Mouse (Mus musculus) E14TG2a.4 (cell line): Measurements from ENCODE around the gene Kremen2.

ENCODE experiments used
- H3K27me3 ChIP-seq: 2 replicates; pipeline ENCODE4 v1.6.1; 2014; ENCODE audit warnings: low read length, control low read depth; ENCODE audit not compliant: insufficient read depth
- H3K36me3 ChIP-seq: 2 replicates; pipeline ENCODE4 v1.6.1; 2014; ENCODE audit warnings: low read length, control low read depth; ENCODE audit not compliant: insufficient read depth
- H3K4me1 ChIP-seq: replicated peaks from 2 replicates; pipeline ENCODE4 v1.6.1; 2014; ENCODE audit warnings: low read depth, low read length, control low read depth
- H3K4me3 ChIP-seq: replicated peaks from 2 replicates; pipeline ENCODE4 v1.5.1; 2014; ENCODE audit warnings: mild to moderate bottlenecking, low read length
- H3K9me3 ChIP-seq: 2 replicates; pipeline ENCODE4 v1.6.1; 2014; ENCODE audit warnings: low read length, control low read depth
- CTCF ChIP-seq: conservative IDR thresholded peaks from 2 replicates; pipeline ENCODE4 v1.5.1; 2014; ENCODE audit warnings: low read length
- NANOG ChIP-seq: IDR thresholded peaks from 2 replicates; pipeline ENCODE4 v1.6.1; 2014; ENCODE audit warnings: borderline replicate concordance, low read length, mixed read lengths
- POU5F1 ChIP-seq: IDR thresholded peaks from 2 replicates; pipeline ENCODE4 v1.6.1; 2014; ENCODE audit warnings: low read length, borderline replicate concordance

Gene Kremen2

DNA sequence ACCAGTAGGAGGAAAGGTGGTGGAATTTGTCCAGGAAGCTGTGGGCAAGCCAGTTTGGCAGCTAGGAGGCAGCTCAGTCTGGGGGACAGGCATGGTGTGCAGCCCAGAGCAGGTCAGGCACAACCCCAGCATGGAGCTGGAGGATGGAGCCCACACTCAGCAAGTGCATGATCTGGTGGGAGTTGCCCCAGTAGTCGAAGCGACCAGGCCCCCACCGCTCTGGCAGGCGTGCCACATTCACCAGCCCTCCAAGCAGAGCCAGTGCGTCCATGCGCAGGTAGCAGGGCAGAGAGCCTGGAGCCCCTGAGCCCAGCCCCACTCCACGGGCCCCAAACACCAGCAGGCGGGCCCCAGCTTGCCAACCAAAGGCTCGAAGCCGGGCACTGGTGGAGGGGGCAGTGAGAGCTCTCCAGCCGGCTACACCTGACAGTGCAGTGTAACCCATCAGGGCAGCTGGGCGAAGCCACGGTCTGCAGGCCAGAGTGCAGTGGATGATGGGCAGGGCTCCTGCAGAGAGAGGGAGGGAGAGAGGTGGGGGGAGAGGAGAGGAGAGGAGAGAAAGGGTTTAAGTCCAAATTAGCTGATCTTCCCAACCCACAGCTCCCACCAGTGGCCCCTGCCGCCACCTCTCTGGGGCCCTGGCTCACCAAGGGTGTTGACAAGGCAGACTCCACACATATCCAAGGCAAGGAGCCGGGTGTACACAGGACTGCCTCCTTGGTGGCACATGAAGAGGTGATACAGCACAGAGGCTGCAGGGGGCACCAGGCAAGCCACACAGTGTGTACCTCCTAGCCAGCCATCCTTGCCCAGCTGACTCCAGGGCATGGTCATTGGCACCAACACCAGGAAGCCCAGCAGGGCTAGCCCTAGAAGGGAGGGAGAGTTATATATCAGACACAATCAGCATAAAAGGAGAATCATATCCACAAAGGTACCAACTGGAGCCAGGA, 7.9 kb downstream of the Kremen2 start:
- Histone ChIP-seq H3K36me3 (peaks cover 42% of the 10 kb centered on the region), H3K4me3 (no peak overlapping the region), H3K27me3 (peaks cover 62% of the 10 kb centered on the region), H3K9me3 (no peaks in the 10 kb centered on the region), H3K4me1 (peaks cover 55% of the 10 kb centered on the region)
- no peak for TF ChIP-seq POU5F1
- TF ChIP-seq NANOG = no peak
- no peak for TF ChIP-seq CTCF

DNA sequence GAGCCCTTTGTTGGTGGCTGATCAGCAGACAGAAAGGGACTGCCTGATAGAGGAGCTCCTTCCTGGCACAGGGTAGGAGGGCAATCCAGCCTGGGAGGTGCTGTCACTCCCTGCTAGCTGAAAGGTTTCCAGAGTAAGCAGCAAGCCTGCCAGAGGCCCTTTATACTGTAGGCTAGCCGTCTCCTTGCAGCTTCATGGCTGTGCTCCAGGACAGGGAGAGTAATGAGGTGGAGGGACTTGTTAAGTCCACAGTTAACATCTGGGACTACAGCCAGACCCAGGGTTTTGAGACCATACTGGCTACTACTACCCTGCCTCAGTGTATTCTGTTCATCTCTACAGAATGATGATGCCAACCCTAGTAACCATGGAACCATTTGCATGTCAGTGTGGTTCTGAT, 11.3 kb downstream of the Kremen2 start:
- TF ChIP-seq CTCF = no peak
- no peak for TF ChIP-seq NANOG
- no peak for TF ChIP-seq POU5F1
- peaks cover 28% of the 10 kb centered on the region for H3K4me1 ChIP-seq

DNA sequence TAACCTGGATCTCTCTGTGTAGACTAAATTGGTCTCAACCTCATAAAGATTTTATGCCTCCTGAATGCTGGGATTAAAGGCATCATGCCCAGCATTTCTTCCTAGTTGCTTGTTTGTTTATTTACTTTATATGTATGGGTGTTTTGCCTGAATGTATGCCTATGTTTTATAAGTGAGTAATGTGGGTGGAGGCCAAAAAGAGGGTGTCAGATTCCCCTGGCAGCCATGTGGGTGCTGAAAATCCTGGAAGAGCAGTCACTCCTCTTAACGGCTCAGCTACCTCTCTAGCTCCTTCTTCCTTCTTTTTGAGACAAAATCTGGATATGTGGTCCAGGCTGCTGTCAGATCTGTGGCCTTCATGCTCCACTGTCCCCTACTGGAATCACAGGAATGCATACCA, 15.2 kb downstream of the Kremen2 start:
- Histone ChIP-seq H3K4me3 (no peak overlapping the region), H3K9me3 (no peaks in the 10 kb centered on the region), H3K4me1 (peaks cover 33% of the 10 kb centered on the region), H3K27me3 (peaks cover 3% of the 10 kb centered on the region; the same call in 1 of the 2 replicates), H3K36me3 (peaks cover 37% of the 10 kb centered on the region)
- no peak for TF ChIP-seq NANOG
- no peak for TF ChIP-seq CTCF
- no peak for TF ChIP-seq POU5F1

More for the DNA sequence above, 11.3 kb downstream of the Kremen2 start:
- peaks cover 53% of the 10 kb centered on the region for H3K36me3 ChIP-seq
- no peak overlapping the region for H3K4me3 ChIP-seq
- no peaks in the 10 kb centered on the region for H3K9me3 ChIP-seq
- peaks cover 29% of the 10 kb centered on the region for H3K27me3 ChIP-seq

DNA sequence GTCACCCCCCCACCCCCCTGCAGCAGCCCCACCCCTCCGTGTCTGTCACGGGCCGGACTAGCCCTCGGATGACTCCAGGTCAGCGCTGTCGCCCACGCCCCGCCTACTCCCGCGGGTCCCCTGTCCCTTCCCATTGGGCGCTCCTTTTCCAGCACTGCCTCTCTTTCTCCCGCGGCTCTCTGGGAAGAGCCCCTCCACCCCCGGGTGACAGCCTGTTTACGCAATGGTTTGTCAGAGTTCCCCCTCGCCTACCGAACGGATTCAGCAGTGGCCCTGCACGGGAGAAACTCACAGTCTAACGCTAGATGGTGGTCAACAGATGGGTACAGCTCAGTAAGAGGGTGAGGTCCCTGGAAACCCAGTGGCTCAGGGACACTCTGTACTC, 18.9 kb downstream of the Kremen2 start:
- peak overlapping the region; percentile 94 for H3K4me3 ChIP-seq

DNA sequence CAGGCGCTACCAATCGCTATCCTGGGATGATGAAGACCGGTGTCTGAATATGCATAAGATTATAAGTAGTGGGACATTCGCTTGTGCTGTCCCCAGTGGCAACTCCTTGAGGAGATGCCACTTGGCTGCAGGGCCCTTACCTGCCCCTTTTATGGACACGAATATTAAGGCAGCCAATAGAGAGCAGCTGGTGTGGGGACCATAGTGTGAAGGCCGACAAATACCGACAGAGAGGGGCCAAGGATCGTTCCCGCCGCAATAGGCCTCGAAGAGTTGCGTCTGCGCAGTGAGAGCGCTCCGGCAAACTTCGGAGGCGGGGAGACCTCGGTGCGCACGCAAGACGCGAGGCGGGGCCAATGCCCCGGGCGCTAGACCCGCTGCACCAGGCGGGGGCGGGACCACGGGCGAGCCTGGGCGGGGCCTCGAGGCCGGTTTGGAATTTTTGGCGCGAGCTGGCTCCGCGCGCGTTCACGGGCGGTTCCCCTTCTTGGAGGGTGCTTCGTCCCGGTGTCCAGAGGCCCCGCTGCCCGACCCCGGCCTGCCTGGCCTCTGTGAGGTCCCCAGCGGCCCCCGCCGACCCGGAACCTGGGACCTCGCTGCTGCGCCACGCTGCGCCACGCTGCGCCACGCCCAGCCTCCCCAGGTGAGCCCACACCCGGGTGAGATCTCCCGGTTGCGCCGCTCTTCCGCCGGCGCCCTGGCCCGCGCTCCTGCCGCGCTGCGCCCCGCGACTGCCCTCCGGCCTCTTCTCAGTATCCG, 19.5 kb downstream of the Kremen2 start, which contains the start of gene Pkmyt1:
Pkmyt1 (plus strand) TSS at position 338 of the 759 bp plus-strand sequence.
- Histone ChIP-seq H3K9me3 (no peaks in the 10 kb centered on the region), H3K4me3 (peak within 1 kb of the TSS; percentile 94), H3K27me3 (peaks cover 24% of the 10 kb centered on the region), H3K4me1 (peaks cover 33% of the 10 kb centered on the region), H3K36me3 (0 out of 2 replicates have a peak, but pooled peaks cover 2% of the 10 kb centered on the region)
- TF ChIP-seq CTCF (no peak), POU5F1 (no peak), NANOG (no peak)

More for the DNA sequence above, 18.9 kb downstream of the Kremen2 start:
- Histone ChIP-seq H3K27me3 (peaks cover 20% of the 10 kb centered on the region), H3K9me3 (no peaks in the 10 kb centered on the region), H3K4me1 (peaks cover 33% of the 10 kb centered on the region), H3K36me3 (0 out of 2 replicates have a peak, but pooled peaks cover 2% of the 10 kb centered on the region)
- TF ChIP-seq CTCF = no peak
- TF ChIP-seq NANOG = no peak
- TF ChIP-seq POU5F1 = no peak

DNA sequence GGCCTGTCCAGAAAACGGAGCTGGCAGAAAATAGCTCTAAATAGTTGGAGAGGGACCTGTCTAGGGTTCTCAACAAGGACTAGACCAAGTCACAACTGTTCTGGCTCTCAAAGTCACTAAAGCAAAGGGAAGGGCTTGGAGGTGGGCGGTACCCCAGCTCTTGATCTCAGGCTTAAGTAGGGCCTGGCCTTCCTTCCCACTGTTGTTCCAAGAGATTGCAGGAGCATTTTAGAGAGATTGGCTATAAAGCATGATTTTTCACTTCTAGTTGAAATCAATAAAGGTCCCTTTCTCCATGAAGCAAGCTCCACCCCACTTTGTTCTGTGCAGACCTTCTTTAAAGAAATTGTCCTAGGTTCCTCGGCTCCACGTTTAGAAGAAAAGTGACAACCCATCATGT, 20.2 kb downstream of the Kremen2 start:
- Histone ChIP-seq H3K9me3 (no peaks in the 10 kb centered on the region), H3K4me3 (peak overlapping the region; percentile 94)
- no peak for TF ChIP-seq CTCF
- TF ChIP-seq POU5F1 = no peak
- no peak for TF ChIP-seq NANOG

DNA sequence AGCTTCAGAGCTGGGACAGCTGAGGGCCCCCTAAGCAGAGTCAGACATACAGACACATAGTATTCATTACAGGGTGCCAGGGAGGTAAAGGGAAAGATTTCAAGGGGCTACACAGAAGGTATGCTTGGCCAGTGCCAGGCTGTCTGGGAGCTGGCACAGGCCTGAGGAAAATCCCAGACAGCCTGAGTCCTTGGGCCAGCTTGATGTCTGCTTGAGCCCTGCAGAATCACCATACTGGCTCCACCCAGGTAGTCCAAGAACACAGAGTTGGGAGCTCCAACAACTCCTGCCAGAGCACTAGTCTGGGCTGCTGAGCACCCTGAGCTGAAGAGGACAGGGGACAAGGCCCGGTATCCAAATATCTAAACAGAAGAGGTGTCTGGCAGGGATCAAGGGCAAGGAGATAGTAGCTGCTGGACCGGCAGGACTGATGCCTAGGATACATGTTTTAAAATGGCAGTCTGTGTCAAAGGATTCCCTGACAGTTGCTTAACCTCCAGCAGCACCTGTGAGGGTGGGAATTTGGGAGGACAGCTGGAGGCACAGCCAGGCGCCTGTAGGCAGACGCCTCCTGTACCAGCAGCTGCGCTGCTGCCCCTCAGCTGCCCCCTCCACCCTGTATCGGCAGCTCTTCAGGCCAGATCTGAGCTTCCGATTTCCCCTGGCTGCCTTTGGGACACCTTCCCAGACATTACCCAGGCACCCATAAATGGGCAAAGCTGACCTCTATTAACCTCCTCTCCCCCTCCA, 23.1 kb downstream of the Kremen2 start, which contains the start of gene 1520401A03Rik:
1520401A03Rik (minus strand) TSS at position 408 of the 750 bp plus-strand sequence.
- no peaks in the 10 kb centered on the region for H3K36me3 ChIP-seq
- H3K4me3 ChIP-seq = no peak within 1 kb of the TSS
- no peaks in the 10 kb centered on the region for H3K9me3 ChIP-seq
- H3K27me3 ChIP-seq = peaks cover 56% of the 10 kb centered on the region
- H3K4me1 ChIP-seq = peaks cover 25% of the 10 kb centered on the region
- TF ChIP-seq NANOG = no peak

More for the DNA sequence above, 20.2 kb downstream of the Kremen2 start:
- Histone ChIP-seq H3K36me3 (0 out of 2 replicates have a peak, but pooled peaks cover 2% of the 10 kb centered on the region), H3K27me3 (peaks cover 30% of the 10 kb centered on the region), H3K4me1 (peaks cover 34% of the 10 kb centered on the region)
